Mouse (Mus musculus) lung, adult 2 months (tissue): Measurements from ENCODE around the gene Slc37a2.

Experiments used
- CTCF ChIP-seq: fragments of 200-500 bp; IDR thresholded peaks from 2 replicates; pipeline ENCODE4 v1.5.1; 2011; ENCODE audit warnings: mild to moderate bottlenecking, low read length, control low read depth; ENCODE audit not compliant: insufficient read depth
- POLR2A ChIP-seq: fragments of 200-500 bp; IDR thresholded peaks from 2 replicates; pipeline ENCODE4 v1.6.1; 2011; ENCODE audit warnings: low read depth, mild to moderate bottlenecking, control low read depth, low read length, borderline replicate concordance; ENCODE audit errors: extremely low read depth

DNA sequence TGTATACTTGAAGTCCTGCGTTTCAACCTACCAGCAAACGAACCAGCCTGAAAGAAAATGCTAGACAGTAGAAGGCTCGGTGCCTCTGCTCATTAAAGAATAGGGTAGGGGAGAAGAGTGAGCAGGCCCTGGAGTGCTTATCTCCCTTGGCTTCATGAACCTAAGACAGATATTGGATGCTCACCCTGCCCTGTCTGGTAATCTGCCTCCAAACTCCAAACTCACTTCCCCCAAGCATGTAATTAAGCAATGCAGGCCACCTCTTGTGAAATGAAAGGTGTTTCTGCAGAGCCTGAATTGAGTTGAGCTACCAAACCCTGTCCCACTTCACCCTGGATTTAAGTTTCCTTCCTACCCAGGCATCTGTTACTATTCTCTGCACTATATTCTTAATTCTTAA, 12.8 kb downstream of the Slc37a2 start:
- TF ChIP-seq POLR2A, result no peak
- no peak for TF ChIP-seq CTCF
